Mouse (Mus musculus): ENCODE measurements around the gene Lamc2. TPM values are rescaled to one million over a fixed set of nuclear protein-coding genes. Genes with fewer than 3 reads are reported as not detected.

Gene Lamc2
- polyA plus RNA-seq (2011; ENCODE audit: insufficient read depth, insufficient read length, low replicate concordance, missing spikeins) = not detected in 2 replicates

DNA sequence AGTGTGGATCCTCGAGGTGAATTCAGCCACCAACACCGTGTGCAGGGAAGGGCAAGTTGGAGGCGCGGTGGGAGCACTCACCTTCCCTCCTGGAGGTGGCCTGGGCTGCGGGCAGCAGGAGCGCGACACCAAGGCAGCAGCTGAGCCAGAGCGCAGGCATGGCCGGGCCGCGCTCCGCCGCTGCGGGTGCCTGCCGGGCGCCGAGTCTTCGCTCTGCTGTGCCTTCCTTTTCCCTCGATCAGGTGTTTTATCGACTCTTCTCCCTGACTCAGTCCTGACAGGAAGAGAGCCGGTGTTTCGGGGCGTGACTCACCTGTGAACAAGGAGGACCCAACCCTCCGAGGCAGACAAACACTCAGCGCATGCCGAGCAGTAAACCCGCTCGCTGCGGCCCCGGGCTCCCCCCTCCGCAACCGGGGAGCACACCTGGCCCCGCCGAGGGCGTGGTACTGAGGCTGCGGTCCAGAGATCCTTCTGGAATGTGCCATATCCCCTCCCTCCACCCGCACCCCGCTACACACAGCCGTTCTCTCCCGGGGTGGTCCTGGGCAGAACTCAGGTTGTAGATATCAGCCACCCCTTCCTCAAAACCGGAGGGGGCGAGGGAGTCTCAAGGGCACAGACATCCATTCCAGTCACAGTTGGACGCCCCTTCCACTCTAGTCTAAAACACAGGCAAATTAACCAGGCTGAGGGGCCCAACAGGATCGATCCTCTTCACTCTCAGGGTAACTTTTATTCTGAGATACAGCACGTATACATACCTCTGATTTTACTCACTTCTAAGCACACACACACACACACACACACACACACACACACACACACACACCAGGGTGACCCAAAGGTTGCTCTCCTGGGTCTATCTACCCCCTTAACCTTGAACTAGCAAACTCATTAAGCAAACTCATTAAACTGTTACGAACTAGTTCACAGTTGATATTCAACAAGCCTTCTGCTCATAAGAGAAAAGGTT is at the start of gene Lamc2:
Lamc2 (minus strand) TSS at position 620 of the 976 bp plus-strand sequence.
- Histone ChIP-seq H3K4me3 (replicated peaks; ENCODE audit: control insufficient read depth, low read depth, low read length) (no peak within 1 kb of the TSS), H3K4me1 (ENCODE audit: control insufficient read depth, insufficient read depth, low read length) (no peaks in the 10 kb centered on the region; the same call in 1 of the 2 replicates), H3K27ac (ENCODE audit: control insufficient read depth, insufficient read depth, low read depth, low read length, poor library complexity) (no peak within 1 kb of the TSS)
- 7% methylated on average over 46 of the region's 46 CpGs for WGBS
- TF ChIP-seq POLR2A (IDR thresholded peaks at IDR 0.05; ENCODE audit: borderline replicate concordance, control insufficient read depth, low read depth, low read length) (no peak), CTCF (IDR thresholded peaks at IDR 0.05; ENCODE audit: control insufficient read depth, insufficient read depth, low read length) (no peak)

DNA sequence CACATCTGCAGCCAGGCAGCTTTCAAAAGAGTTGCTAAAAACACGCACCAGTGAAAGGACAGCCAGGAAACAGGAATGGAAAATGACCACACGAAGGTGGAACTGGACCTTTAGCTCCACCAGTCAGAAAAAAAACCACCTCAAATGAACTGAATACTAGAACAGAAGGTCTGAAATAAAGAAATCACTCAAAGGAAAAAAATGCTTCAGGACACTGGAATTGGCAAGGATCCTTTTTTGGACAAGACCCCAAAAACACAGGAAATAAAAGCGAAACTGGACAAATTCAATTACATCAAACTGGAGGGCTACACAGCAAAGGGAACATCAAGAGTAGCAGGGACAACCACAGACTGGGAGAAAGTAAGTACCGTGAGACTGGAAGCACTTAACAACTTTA is 49.3 kb upstream of the Lamc2 start:
- no peak overlapping the region for H3K4me3 ChIP-seq (replicated peaks; ENCODE audit: control insufficient read depth, low read depth, low read length)
- no peak overlapping the region for H3K27ac ChIP-seq (ENCODE audit: control insufficient read depth, insufficient read depth, low read depth, low read length, poor library complexity)
- TF ChIP-seq CTCF (IDR thresholded peaks at IDR 0.05; ENCODE audit: control insufficient read depth, insufficient read depth, low read length) (no peak), POLR2A (IDR thresholded peaks at IDR 0.05; ENCODE audit: borderline replicate concordance, control insufficient read depth, low read depth, low read length) (no peak)
- no peaks in the 10 kb centered on the region for H3K4me1 ChIP-seq (ENCODE audit: control insufficient read depth, insufficient read depth, low read length)
- WGBS = 79% methylated on average over 4 of the region's 4 CpGs

DNA sequence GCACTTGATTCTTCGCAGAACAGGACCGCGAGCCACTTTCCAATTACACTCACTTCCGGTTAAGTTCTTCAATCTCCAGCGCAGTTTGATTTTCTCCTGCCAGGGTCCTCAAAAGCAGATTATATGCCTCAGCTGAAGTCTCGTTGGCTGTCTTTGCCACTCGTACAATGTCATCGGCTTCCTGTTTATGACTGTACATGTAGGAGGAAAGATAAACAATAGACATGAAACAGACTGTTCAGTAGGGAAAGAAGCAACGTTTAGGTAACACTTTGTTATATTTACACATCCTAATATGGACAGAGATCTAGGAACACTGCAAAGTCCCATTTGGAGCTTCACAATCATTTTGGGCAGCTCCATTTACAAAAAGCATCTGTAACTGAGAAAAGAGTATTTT is 45.4 kb upstream of the Lamc2 start:
- Histone ChIP-seq H3K27ac (ENCODE audit: control insufficient read depth, insufficient read depth, low read depth, low read length, poor library complexity) (no peak overlapping the region), H3K4me3 (replicated peaks; ENCODE audit: control insufficient read depth, low read depth, low read length) (no peak overlapping the region), H3K4me1 (ENCODE audit: control insufficient read depth, insufficient read depth, low read length) (no peaks in the 10 kb centered on the region)
- WGBS = 87% methylated on average over 9 of the region's 9 CpGs
- TF ChIP-seq CTCF (IDR thresholded peaks at IDR 0.05; ENCODE audit: control insufficient read depth, insufficient read depth, low read length) (no peak), POLR2A (IDR thresholded peaks at IDR 0.05; ENCODE audit: borderline replicate concordance, control insufficient read depth, low read depth, low read length) (no peak)

DNA sequence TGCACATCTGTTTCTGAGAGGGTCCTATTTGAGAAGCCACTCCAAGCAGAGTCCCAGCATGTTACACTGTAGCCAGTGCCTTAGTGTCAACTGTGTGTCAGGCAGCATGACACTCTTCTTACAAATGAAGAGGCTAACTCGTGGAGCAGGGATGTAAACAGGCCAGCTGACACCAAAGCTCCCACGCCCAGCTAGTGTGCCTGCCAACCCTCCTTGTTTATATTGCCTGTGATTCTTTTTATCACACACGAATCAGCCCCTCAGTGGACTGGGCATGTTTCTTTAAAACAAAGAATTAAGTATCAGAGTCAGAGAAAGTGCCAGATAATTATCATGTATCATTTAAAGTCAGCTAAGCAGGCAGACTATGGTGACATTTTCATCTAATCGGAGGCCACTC is 41.7 kb upstream of the Lamc2 start:
- TF ChIP-seq CTCF (IDR thresholded peaks at IDR 0.05; ENCODE audit: control insufficient read depth, insufficient read depth, low read length) (no peak), POLR2A (IDR thresholded peaks at IDR 0.05; ENCODE audit: borderline replicate concordance, control insufficient read depth, low read depth, low read length) (no peak)
- H3K4me3 ChIP-seq (replicated peaks; ENCODE audit: control insufficient read depth, low read depth, low read length) = no peak overlapping the region
- WGBS = 80% methylated on average over 4 of the region's 4 CpGs
- H3K27ac ChIP-seq (ENCODE audit: control insufficient read depth, insufficient read depth, low read depth, low read length, poor library complexity) = no peak overlapping the region
- H3K4me1 ChIP-seq (ENCODE audit: control insufficient read depth, insufficient read depth, low read length) = no peaks in the 10 kb centered on the region

DNA sequence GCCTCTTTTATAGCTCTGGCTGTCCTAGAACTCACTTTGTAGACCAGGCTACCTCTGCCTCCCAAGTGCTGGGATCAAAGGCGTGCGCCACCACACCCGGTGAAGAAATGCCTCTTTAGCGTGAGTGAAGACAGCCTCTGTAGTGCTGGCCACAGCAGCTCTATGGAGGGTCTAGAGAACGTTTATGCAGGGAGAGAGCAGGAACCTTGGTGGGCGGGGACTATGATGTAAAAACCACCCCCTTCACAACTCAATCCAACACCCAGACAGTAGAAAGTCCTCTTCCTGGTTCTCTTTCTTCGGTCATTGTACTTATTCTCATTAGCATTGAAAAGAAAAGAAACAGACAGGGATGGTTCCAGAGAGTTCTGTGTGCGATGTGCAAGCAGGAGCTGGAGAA is 40.8 kb upstream of the Lamc2 start:
- TF ChIP-seq POLR2A (IDR thresholded peaks at IDR 0.05; ENCODE audit: borderline replicate concordance, control insufficient read depth, low read depth, low read length) = no peak
- no peak for TF ChIP-seq CTCF (IDR thresholded peaks at IDR 0.05; ENCODE audit: control insufficient read depth, insufficient read depth, low read length)
- 77% methylated on average over 8 of the region's 8 CpGs for WGBS
- no peaks in the 10 kb centered on the region for H3K4me1 ChIP-seq (ENCODE audit: control insufficient read depth, insufficient read depth, low read length)

DNA sequence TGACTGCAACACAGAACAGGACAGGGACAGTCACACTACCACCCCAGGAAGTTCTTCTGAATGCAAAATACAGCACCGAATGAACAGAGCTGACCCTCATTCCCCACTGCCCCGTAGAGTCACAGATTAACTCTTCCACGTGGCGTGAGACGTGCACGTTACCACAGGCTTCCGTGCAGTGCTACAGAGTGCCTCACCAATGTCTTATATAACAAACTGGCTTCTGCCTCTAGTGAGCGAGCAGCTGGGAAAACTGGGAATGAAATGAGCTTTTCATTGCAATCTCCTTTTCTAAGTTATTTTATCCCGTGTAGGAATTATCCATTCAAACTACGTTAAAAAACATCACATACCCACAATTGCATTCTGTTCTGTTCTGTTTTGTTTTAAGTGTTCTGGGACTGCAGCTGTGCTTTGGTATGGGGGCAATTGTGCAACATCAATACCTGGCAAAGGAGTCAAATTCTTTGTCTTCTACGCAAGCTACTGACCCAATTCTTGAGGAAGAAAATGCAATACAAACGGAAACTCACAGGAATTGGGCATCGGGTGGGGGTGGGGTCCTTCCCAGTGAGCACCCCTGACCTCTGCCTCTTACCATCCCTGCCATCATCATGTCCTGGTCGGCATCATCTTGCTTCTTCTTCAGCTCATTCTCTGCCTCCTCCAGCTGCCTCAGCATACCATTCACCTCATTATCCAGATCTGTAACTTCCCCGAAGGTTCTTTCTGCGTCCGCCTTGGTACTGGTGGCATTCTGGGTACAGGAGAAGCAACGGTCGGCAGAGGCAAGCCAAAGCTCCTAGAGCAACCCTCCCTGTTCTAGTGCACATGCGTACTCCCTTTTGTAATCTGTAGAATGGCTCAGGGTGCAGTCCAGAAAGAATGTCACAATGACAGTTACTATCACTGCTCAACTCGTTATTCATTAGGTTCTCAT is 39.8 kb upstream of the Lamc2 start:
- no peak overlapping the region for H3K27ac ChIP-seq (ENCODE audit: control insufficient read depth, insufficient read depth, low read depth, low read length, poor library complexity)
- TF ChIP-seq POLR2A (IDR thresholded peaks at IDR 0.05; ENCODE audit: borderline replicate concordance, control insufficient read depth, low read depth, low read length) (no peak), CTCF (IDR thresholded peaks at IDR 0.05; ENCODE audit: control insufficient read depth, insufficient read depth, low read length) (no peak)
- H3K4me3 ChIP-seq (replicated peaks; ENCODE audit: control insufficient read depth, low read depth, low read length) = no peak overlapping the region
- 86% methylated on average over 21 of the region's 21 CpGs for WGBS
- H3K4me1 ChIP-seq (ENCODE audit: control insufficient read depth, insufficient read depth, low read length) = no peaks in the 10 kb centered on the region

More for the DNA sequence above, 40.8 kb upstream of the Lamc2 start:
- Histone ChIP-seq H3K4me3 (replicated peaks; ENCODE audit: control insufficient read depth, low read depth, low read length) (no peak overlapping the region), H3K27ac (ENCODE audit: control insufficient read depth, insufficient read depth, low read depth, low read length, poor library complexity) (no peak overlapping the region)

DNA sequence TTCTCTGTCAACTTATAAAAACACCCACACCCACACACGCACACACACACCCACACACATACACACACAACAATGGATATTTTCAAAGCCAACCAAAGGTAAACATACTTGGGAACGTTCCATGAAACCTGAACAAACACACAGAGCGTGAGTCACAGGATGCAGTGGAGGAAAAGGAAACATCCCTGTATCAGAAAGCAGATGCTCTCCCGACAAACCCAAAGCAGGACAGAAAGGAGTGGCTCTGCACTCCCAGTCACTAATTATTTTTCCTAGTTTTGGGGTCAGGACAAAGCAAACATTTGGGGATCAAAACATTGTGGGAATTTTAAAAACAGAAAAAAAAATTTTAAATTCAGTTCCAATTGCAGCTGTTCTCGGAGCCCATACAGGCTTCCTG is 38.1 kb upstream of the Lamc2 start:
- H3K4me1 ChIP-seq (ENCODE audit: control insufficient read depth, insufficient read depth, low read length) = no peaks in the 10 kb centered on the region
- H3K4me3 ChIP-seq (replicated peaks; ENCODE audit: control insufficient read depth, low read depth, low read length) = no peak overlapping the region
- WGBS = 79% methylated on average over 5 of the region's 5 CpGs
- TF ChIP-seq CTCF (IDR thresholded peaks at IDR 0.05; ENCODE audit: control insufficient read depth, insufficient read depth, low read length) (no peak), POLR2A (IDR thresholded peaks at IDR 0.05; ENCODE audit: borderline replicate concordance, control insufficient read depth, low read depth, low read length) (no peak)
- no peak overlapping the region for H3K27ac ChIP-seq (ENCODE audit: control insufficient read depth, insufficient read depth, low read depth, low read length, poor library complexity)

DNA sequence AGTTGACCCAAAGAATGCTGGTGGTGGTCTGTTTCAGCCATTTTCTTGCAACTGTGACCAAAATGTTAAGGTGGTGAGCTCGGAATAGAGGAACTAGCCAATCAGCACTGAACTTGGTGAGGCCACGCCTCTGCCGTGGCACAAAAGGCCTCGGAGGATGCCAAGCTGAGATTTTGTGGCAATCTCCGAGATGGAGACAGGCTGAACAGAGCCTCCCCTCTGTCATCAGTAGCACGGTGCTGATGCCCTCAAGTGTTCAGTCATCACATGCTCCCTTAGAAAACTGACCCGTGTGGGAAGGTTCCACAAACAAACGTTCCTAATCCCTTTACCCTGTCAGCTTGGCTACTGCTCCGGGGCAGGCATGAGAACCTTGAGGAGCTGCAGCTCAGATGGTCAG is 33.1 kb upstream of the Lamc2 start:
- no peak for TF ChIP-seq CTCF (IDR thresholded peaks at IDR 0.05; ENCODE audit: control insufficient read depth, insufficient read depth, low read length)
- TF ChIP-seq POLR2A (IDR thresholded peaks at IDR 0.05; ENCODE audit: borderline replicate concordance, control insufficient read depth, low read depth, low read length) = no peak
- H3K4me1 ChIP-seq (ENCODE audit: control insufficient read depth, insufficient read depth, low read length) = no peaks in the 10 kb centered on the region
- H3K27ac ChIP-seq (ENCODE audit: control insufficient read depth, insufficient read depth, low read depth, low read length, poor library complexity) = no peak overlapping the region
- WGBS = 79% methylated on average over 9 of the region's 9 CpGs
- H3K4me3 ChIP-seq (replicated peaks; ENCODE audit: control insufficient read depth, low read depth, low read length) = no peak overlapping the region
